Mouse (Mus musculus) gastrocnemius, postnatal 10 days (tissue): ENCODE data around the gene Olfr288. TPM values are rescaled to one million over a fixed set of nuclear protein-coding genes. Genes with fewer than 3 reads are reported as not detected.

Experiments
- DNase-seq: peaks from one replicate; pipeline ENCODE4 v3.0.0; 2021; ENCODE audit warnings: mixed read lengths
- long read RNA-seq, 2 experiments: library from polyadenylated mRNA; stranded (forward); transcript quantifications; one replicate each; pipeline ENCODE4 v2.0.0; 2021
- total RNA-seq, 2 experiments: library from RNA; stranded (reverse); gene quantifications; 2 replicates each; pipeline ENCODE4 v1.2.3; 2021

The Olfr288 gene
- not detected for total RNA-seq
- long read RNA-seq, experiment 1: 0 reads
- long read RNA-seq, experiment 2: 0 reads

DNA sequence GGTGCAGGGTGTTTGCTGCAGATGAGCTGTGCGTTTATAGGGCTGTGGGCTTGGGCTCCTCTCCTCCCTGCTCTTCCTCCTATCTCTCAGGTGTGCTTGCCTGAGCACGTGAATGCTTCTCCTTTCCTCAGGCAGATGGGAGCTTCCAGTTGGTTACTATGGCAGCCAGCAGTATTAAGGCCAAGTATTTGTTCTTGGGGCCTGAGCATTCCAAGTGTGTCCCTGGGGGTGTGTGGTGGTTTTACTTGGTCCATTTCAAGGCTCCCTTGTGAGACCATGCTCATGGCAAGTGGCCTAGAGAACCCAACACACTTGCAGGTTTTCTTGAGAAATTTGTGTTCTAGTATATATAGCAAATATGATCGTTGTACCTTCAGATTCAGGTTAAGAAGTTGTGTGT lies at the start of gene Olfr288:
TSS of gene Olfr288 (minus strand) at position 101 of the 400 bp plus-strand sequence.
- DNase-seq: no peak

DNA sequence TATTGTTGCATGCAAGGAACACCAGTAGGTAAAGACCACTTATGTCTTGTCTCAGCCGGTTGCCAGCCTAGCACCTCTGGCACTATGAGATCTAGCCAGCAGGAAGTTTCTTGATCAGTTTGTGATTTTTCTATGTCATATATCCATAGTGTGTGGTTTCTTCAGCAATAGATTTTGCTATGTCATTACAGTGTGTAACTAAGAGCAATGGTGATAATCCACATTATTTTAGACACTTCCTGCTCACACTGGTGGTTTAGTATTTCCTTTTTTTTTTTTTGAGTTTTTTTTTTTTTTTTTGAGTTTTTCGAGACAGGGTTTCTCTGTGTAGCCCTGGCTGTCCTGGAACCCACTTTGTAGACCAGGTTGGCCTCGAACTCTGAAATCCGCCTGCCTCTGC lies 40.1 kb upstream of the Olfr288 start:
- DNase-seq: no peak

DNA sequence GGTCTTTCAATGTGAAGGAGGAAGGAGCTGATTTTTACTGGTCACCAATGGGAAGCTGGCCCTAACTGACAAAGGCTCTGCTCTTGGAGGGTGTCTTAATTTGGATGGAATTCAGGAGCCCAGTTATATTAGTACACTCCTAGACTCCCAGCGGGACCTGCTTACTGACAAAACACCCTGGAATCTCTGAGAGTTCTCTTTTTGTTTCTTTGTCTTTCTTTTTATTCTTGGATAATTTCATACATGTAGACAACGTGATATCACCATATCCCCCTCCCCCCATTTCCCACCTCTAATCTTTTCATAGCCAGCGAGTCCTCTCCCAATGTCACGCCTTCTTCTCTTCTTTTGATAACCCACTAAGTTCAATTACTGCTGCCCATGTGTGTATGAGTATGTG lies 39.0 kb upstream of the Olfr288 start, which contains the start of gene Olfr286:
TSS of gene Olfr286 (minus strand) at position 101 of the 400 bp plus-strand sequence.
- DNase-seq: no peak

DNA sequence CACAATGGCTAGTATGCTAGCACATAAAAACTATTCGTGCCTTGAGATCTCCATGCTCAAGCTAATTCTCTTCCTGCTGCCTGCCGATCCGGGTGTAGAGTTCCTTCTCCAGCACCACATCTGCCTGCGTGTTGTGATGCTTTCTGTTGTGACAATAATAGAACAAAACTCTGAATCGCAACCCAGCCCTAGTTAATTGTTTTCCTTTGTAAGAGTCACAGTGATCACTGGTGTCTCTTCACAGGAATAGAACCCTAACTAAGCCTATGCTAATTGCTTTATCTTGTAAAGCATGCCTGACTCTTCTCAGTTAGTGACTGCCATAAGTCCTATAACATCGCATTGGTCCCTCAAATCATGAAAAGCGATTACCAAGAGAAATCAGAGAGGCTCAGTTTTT lies 30.8 kb upstream of the Olfr288 start:
- no peak for DNase-seq

DNA sequence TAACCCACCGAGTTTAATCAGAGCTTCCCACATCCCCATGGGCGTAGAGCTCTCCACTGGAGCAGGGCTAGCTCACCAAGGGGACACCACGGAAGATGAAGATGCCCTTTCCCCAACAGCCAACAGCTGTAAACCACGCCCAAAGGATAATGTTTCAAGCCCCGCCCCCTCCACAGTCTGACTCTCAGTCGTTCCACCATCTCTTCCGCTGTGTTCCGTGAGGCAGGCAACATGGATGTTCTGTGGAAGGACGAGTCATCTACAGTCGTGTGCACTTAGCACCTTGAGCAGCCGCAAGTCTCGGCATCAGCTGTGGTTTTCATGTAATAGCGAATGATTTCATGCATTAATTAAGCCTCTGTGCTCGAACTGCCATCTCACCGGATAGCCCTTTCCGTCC lies 30.3 kb upstream of the Olfr288 start:
- DNase-seq: no peak

DNA sequence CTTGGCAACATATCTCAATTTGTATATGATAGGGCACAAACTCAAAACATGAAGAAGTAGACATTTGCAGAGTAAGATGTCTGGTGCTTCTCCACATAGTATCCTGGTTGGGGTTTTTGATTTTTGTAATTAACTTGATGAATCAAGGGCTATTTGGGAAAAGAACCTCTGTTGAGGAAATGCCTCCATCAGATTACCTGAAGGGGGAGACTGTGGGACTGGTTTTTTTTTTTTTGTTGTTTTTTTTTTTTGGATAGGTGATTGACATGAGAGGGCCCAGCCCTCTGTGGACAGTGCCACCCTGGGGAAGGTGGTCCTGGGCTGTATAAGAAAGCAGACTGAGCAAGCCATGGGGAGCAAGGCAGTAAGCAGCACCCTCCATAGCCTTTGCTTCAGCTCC lies 27.0 kb upstream of the Olfr288 start:
- no peak for DNase-seq

DNA sequence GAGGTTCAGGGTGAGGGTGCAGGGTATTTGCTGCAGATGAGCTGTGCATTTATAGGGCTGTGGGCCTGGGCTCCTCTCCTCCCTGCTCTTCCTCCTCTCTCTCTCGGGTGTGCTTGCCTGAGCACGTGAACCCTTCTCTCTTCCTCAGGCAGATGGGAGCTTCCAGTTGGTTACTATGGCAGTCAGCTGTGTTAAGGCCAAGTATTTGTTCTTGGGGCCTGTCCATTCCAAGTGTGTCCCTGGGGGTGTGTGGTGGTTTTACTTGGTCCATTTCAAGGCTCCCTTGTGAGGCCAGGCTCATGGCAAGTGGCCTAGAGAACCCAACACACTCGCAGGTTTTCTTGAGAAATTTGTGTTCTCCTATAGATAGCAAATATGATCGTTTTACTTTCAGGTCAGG lies 25.5 kb upstream of the Olfr288 start, which contains the start of the genes Gm44579 and Olfr287:
TSS of gene Gm44579 (minus strand) at position 101 of the 400 bp plus-strand sequence.
TSS of gene Olfr287 (minus strand) at position 180 of the 400 bp plus-strand sequence.
- DNase-seq: no peak

DNA sequence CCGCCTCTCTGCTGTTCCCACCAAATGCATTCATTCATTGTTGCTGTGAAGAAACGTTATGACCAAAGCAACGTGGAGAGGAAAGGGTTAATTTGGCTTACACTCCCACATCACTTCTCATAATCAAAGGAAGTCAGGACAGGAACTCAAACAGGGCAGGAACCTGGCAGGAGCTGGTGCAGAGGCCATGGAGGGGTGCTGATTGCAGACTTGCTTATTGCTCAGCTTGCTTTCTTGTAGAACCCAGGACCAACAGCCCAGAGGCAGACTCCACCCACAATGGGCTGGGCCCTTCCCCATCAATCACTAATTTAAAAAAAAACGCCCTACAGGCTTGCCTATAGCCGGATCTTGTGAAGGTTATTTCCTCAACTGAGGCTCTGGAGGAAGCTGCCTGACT lies 18.8 kb upstream of the Olfr288 start:
- DNase-seq: no peak

DNA sequence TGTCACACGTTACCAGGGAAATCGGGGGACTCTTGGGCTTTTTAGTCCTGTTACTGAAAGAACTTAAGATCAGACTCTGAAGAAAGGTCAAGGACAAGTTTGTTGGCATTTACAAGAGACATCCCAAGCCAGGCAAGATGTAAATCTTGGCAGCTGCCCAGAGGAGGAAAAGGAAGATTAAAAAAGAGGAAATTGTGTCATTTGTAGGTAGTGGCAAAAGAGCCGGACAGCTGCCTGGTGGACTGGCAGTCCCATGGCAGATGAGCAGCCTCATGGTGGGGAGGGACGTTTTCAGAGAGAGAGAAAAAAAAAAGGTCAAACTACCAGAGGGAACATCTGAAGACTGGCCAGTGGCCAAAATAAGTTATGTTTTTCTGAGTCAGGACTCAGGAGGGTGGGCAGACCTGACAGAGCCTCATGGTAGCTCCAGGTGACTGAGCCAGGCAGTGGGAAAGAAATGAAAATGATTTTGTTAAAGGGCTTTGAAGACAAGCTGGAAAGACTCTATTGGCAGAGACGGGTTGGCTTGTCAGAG lies 18.1 kb upstream of the Olfr288 start:
- no peak for DNase-seq

DNA sequence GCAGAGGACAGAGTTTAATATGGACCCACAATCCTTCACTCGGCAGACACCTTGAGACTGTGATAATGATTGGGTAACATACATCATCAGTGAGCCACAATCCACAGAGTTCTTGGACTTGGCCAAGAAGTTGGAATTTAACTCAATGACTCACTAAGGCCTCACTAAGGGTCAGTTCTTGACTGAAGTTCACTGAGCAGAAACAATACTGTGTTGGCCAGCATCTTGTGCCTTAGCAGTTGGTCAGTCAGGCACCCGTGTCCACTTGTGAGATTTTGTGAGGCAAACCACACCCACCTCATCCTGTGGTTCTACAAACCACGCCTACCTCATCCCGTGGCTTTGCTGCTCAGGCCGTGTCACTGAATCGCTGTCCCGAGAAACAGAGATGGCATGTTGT lies 14.3 kb upstream of the Olfr288 start:
- no peak for DNase-seq

DNA sequence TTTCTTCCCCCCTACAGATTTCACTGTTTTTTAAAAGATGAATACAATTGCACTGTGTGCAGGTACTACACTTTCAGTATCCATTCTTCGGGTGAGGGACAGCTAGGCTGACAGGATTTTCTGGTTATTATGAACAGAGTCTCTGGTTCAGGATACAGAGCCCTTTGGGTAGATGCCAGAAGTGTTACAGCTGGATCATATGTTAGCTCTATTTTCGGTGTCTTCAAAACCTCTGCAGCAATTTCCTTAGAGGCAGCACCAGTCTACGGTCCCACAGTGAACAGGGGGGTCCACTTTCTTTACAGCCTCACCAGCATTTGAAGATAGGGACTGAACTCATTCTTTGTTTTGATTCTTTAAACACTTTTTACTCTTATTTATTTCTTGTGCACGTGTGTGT lies 10.9 kb downstream of the Olfr288 start:
- no peak for DNase-seq

DNA sequence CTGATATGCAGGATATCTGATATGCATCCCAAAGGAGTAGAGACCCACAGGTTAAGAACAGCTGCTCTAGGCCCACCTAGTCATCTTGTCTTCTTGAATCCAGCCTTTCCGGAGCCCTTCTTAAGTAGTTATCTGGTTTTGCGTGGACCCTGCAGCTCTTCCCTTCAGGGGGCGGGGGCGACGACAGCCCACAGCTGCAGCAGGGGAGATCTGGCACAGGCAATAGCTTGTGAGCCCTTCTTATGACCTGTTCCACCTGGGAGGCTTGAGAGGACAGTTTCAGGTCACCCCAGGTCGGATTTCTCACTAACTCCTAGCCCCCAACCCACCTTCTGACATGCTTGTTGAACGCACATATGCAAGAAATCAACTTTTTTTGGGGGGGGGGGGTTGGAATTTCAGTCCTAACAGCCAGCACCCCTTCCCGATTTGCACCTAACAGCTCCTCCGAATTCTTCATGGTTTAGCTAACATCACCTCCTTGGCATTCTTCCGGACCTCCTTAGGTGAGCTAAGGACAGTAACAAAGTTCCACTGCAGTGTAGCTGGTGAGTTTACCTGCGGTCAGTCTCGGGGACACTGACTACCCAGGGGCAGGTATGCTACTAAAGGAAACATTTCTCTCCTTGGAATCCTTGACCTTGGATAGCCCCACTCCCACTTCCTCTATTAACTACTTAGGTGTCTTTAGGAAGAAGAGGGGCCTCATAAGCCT lies 13.3 kb downstream of the Olfr288 start:
- DNase-seq: peak; percentile 9

DNA sequence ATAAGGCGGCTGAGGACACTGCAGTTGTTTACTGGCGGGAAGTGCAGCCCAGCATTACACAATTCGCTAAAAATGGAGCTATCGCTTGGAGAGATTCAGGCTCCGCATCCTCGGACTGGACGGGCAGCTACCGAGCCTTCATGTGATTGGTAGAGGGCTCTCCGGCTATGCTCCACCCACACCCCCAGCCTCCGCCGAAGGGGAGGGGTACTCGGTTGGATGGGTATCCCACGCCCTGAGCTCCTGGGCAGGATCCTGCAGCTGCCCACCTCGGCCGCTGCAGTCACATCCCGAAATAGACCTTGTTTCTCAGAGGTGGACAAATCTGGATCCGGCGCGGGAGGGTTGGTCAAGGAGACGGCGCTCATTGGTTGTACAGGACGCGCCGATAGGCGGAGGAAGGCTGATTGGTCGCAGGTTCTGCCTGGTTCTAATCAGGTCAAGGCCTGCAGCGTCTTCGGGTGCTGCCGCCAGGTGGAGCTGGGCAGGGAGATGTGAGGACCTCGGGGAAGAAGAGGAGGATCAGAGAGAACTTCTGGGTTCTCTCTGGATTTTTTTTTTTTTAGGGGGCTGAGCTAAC lies 14.1 kb downstream of the Olfr288 start:
- DNase-seq: peak; percentile 89

DNA sequence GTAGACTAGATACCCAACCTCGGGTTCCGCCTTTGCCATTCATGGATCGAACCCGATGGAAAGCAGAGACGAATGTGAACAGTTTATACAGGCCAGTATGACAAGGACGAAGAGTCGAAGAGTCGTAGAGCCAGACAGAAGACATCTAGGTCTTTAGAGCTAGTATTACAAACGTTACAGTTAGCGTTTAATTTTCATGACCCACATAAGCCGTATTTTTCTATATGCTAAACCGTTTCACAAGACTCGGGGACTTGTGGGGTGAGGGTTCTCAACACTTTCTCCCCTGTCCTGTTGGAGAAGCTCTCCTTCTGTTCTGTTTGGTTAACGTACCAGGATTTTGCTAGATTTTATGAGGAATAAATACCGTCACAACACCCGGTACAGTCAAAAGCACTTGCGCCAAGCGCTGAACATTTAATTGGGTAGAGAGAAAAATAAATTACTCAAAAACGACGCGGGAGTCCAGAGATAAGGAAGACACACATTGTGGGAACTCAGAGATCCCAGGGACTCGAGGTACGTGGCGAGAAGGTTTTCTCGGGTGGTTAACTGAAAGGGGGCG lies 14.7 kb downstream of the Olfr288 start:
- no peak for DNase-seq

DNA sequence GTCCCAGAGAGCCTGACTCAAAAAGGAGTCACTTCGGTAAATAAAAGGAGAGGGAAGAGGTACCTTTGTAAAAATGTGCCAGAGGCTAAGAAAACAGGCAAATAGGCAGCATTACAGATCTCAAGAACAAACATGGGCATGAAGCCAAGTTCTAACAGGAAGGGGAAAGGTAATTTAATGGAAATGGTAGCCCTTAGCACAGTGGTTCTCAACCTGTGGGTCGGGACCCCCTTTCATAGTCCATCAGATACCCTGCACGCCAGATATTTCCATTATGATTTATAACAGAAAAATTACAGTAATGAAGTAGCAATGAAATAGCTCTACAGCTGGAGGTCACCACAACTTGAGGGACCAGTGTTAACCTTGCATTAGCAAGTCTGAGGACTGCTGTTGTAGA lies 18.0 kb downstream of the Olfr288 start:
- DNase-seq: no peak

DNA sequence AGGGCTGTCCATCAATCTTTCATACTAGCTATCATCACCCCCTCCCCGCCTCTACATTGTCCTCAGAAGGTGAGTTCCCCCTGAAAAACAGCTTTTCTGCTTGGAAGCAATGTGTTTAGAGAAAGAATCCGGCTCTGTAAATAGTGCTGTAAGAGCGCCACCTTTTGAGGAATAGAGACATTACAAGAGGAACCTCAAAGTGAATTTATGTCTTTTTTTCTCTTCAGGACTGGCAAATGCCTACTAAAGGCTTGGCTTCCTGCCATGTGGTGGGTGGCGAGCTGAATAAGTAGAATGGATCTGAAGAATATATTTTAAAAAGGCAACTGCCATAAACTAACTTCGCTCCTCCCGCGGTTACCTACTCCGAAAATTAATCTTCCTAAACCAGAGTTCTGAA lies 21.5 kb downstream of the Olfr288 start:
- DNase-seq: no peak

DNA sequence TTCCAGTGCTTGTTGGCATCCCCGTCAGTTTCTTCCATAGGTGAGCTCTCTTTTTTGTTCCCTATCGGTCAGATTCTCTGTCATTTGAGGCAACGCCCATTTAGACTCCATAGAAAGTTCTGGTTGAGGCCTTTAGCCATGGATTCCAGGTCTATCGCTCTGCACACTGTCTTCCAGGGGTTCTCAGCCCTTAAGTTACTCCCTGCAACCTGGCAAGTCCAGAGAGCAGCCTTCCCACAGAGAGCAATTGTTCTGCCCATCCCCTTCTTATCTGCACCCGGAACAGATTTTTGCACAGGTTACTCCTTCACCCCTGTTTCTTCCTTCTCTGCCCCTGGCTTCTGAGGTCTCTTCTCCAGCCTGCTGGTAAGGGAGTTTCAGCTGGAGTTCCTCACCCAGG lies 23.2 kb downstream of the Olfr288 start:
- no peak for DNase-seq

DNA sequence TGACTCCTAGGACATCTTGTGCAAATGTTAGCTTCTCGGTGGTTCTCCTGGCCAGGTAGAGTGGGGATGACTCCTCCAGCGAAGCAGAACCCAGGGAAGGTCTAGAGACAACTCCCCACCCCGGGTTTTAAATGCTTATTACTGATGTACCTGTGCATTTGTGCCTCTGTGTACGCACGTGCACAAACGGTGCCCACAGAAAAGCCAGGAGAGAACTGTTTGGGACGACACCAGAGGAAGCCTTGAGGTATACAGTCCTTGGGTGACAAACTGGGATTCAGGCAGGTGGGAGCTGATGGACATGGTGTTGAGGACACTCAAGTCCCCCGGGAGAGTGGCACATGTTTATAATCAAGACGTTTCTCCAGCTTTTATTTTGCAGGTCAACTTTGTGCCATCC lies 24.4 kb downstream of the Olfr288 start:
- no peak for DNase-seq

DNA sequence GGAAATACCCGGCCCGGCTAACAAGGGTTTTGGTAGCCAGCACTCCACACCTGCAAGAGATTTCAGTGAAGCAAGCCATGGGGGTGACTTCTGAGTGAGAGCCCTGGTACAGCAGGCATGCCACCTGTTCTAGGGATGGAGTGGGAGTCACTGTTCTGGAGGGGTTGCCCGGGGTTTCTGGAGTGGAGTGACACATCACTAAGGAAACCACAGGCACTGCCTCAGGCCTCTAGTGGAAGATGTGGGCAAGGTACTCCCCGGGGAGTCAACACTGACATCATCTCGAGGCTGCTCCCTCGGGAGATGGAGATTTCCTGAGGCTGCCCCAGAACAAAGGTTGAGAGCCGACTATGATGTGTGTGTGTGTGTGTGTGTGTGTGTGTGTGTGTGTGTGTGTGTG lies 25.0 kb downstream of the Olfr288 start:
- no peak for DNase-seq

DNA sequence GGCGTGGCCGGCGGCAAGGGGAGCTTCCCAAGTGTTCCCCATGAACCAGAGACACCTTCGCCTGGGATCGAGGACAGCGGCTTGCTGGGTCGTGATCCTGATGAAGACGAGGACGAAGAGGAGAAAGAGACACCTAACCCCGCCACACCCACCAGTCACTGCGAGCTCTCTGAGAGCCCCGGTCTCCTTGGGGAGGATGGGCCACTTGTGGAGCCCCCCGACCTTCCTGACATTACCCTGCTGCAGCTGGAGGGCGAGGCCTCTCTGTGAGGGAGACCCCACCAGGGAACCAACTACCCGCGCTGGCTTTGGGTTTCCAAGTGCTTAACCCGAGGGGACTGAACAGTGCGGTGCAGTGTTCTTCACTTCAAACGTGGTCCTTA lies 26.7 kb downstream of the Olfr288 start:
- no peak for DNase-seq

DNA sequence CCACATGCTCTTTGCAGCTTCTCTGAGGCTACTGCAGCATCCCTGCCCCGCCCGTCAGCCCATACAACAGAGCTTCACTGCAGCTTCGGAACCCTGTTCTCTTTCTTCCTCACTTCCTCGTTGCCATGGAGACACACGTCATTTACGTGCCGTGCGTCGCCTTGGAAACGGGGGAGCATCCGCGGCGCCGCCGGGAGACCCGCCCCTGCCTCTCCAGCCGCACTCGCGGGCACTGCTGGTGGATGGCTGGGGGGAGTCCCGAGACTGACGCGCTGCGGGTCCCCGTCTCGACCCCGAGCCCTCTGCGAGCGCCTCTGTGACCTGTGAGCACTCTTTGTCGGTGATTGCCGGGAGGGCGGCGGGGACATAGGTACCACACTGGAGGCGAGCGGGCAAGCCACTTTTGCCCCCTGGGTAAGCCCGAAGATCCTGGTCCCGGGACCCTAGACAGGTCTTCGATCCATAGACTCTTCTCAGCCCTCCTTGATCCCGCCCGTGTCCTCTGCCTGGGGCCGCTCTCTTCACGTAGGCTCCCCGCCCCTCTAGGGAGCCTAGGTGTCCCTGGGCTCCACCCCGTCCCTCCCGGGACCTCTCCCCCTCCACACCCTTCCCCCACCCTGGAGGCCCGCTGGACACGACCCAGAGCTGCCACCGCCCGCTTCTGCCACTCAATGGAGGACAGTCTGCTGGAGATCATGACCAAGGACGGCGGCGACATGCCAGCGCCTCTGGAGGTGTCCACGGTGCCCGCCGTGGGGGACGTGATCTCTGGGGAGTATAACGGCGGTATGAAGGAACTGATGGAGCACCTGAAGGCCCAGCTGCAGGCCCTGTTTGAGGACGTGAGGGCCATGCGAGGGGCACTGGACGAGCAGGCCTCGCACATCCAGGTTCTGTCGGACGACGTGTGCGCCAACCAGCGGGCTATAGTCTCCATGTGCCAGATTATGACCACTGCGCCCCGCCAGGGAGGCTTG lies 27.4 kb downstream of the Olfr288 start:
- peak; percentile 41 for DNase-seq

DNA sequence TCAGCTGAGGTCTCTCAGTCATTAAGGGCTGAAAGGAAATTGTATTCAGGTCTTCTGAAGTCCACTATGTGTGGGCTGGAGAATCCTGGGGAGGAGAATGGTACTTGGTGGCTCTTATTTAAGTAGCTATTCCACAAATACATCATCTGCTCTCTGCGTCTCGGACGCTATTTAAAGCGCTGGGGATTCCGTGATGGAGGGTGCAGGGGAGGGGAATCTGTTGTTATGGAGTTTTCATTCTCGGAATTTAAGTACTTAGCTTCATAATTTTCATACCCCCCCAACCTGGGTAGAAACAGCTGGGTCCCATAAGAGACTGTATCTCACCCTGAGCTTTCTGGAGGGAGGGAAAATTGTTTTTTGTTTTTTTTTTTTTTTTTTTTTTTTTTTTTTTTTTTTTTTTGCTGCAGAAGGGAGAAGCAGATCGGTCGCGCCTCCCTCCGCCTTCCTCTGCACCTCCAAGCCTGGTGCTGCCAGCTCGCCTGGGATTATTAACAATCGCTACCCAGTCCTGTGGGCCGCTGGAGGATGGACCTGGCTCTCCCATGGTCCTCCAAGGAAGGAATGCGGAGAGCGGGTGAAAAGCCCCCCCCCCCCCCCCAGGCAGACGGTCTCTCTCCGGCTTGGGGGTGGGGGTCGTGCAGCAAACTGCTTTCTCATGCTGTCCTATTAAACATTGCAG lies 28.2 kb downstream of the Olfr288 start, which contains the start of gene Ccdc184:
TSS of gene Ccdc184 (plus strand) at position 196 of the 682 bp plus-strand sequence.
- no peak for DNase-seq
